Mouse (Mus musculus): ENCODE measurements around the gene Ccdc182. TPM values are rescaled to one million over a fixed set of nuclear protein-coding genes. Genes with fewer than 3 reads are reported as not detected.

Gene Ccdc182
- total RNA-seq, 1 experiment from 2014 or later, result not detected

GRCm38 (mm10) chr11:88281428-88282119, 12.3 kb upstream of the Ccdc182 start:
- DNase-seq, result no peak

- no peak for DNase-seq
Measured at GRCm38 (mm10) chr11:88282516-88282915, 11.3 kb upstream of the Ccdc182 start.

GRCm38 (mm10) chr11:88286019-88286418, 7.8 kb upstream of the Ccdc182 start:
- peak; percentile 55 for DNase-seq

- no peak for DNase-seq
Measured at GRCm38 (mm10) chr11:88288400-88288799, 5.5 kb upstream of the Ccdc182 start.

GRCm38 (mm10) chr11:88288805-88289340, 5.0 kb upstream of the Ccdc182 start:
- no peak for DNase-seq

- DNase-seq, result no peak
Measured at GRCm38 (mm10) chr11:88291245-88291644, 2.6 kb upstream of the Ccdc182 start.

GRCm38 (mm10) chr11:88291688-88292087, 2.2 kb upstream of the Ccdc182 start:
- DNase-seq, result peak; percentile 46

- DNase-seq, result no peak
Measured at GRCm38 (mm10) chr11:88294394-88294710, 494 bp downstream of the Ccdc182 start.

GRCm38 (mm10) chr11:88295298-88295697, 1.4 kb downstream of the Ccdc182 start:
- DNase-seq, result no peak

- DNase-seq, result no peak
Measured at GRCm38 (mm10) chr11:88297526-88297925, 3.7 kb downstream of the Ccdc182 start.

GRCm38 (mm10) chr11:88299345-88299744, 5.5 kb downstream of the Ccdc182 start:
- no peak for DNase-seq

- peak; percentile 70 for DNase-seq
Measured at GRCm38 (mm10) chr11:88301619-88302018, 7.8 kb downstream of the Ccdc182 start.

GRCm38 (mm10) chr11:88305759-88306158, 11.9 kb downstream of the Ccdc182 start:
- DNase-seq, result no peak

- no peak for DNase-seq
Measured at GRCm38 (mm10) chr11:88307616-88308543, 14.0 kb downstream of the Ccdc182 start.

GRCm38 (mm10) chr11:88309059-88309700, 15.3 kb downstream of the Ccdc182 start:
- DNase-seq, result no peak

GRCm38 (mm10) chr11:88310773-88311172, 16.9 kb downstream of the Ccdc182 start:
- DNase-seq, result no peak

GRCm38 (mm10) chr11:88311606-88312005, 17.7 kb downstream of the Ccdc182 start:
- no peak for DNase-seq

GRCm38 (mm10) chr11:88313512-88313911, 19.7 kb downstream of the Ccdc182 start:
- DNase-seq, result peak; percentile 51

- peak; percentile 52 for DNase-seq
Measured at GRCm38 (mm10) chr11:88314471-88314870, 20.6 kb downstream of the Ccdc182 start.

- no peak for DNase-seq
Measured at GRCm38 (mm10) chr11:88315393-88315792, 21.5 kb downstream of the Ccdc182 start.

GRCm38 (mm10) chr11:88318850-88319249, 25.0 kb downstream of the Ccdc182 start:
- DNase-seq, result peak; percentile 48

- DNase-seq, result no peak
Measured at GRCm38 (mm10) chr11:88327016-88327415, 33.2 kb downstream of the Ccdc182 start.
